Mouse (Mus musculus) CH12.LX (cell line): ENCODE data around the gene Tnik. TPM values are rescaled to one million over a fixed set of nuclear protein-coding genes. Genes with fewer than 3 reads are reported as not detected.

Experiments
- DNase-seq: peaks from one replicate; pipeline ENCODE4 v3.0.0-alpha.2; 2013; ENCODE audit errors: extremely low read depth
- H3K27ac ChIP-seq: 2 replicates; pipeline ENCODE4 v1.5.1; 2012; ENCODE audit warnings: low read depth, mild to moderate bottlenecking, control low read depth, moderate library complexity; ENCODE audit not compliant: insufficient read depth
- H3K27me3 ChIP-seq: replicated peaks from 2 replicates; pipeline ENCODE3; 2012; ENCODE audit warnings: inconsistent platforms
- H3K36me3 ChIP-seq, 2 experiments: replicated peaks in 1 of 2; 2 replicates each; pipeline versions ENCODE3 to v1.6.1; 2012; ENCODE audit warnings: inconsistent platforms in 1 of 2, low read length in 1 of 2, mild to moderate bottlenecking in 1 of 2, mixed read lengths in 1 of 2, moderate library complexity in 1 of 2; ENCODE audit not compliant: control insufficient read depth in 1 of 2, insufficient read depth in 1 of 2
- H3K4me1 ChIP-seq, 2 experiments: 2 replicates each; pipeline ENCODE4 v1.6.1; 2012; ENCODE audit warnings: inconsistent platforms in 1 of 2, moderate library complexity in 1 of 2; ENCODE audit not compliant: insufficient read depth in 2 of 2, control insufficient read depth in 1 of 2
- H3K4me2 ChIP-seq: 2 replicates; pipeline ENCODE4 v1.6.1; 2012; ENCODE audit warnings: low read depth, mild to moderate bottlenecking, control low read depth; ENCODE audit not compliant: poor library complexity, insufficient read depth, severe bottlenecking
- H3K4me3 ChIP-seq, 3 experiments: fragments of 150-350 bp in 1 of 3; sonication (generic) in 1 of 3; replicated peaks in 1 of 3; 2 replicates each; pipeline versions ENCODE3 to v1.5.1; 2011 to 2012; ENCODE audit warnings: low read depth in 2 of 3, low read length in 2 of 3, mild to moderate bottlenecking in 2 of 3, moderate library complexity in 2 of 3, control low read depth in 1 of 3, improper control_type of control experiment in 1 of 3, inconsistent platforms in 1 of 3, mixed read lengths in 1 of 3; ENCODE audit not compliant: poor library complexity in 1 of 3
- H3K79me2 ChIP-seq: replicated peaks from 2 replicates; pipeline ENCODE4 v1.6.1; 2012; ENCODE audit warnings: mild to moderate bottlenecking, moderate library complexity; ENCODE audit not compliant: control insufficient read depth, poor library complexity, insufficient read depth, severe bottlenecking; ENCODE audit errors: extremely low read depth
- H3K9ac ChIP-seq: 2 replicates; pipeline ENCODE4 v1.6.1; 2012; ENCODE audit warnings: low read depth, mild to moderate bottlenecking, control low read depth, moderate library complexity; ENCODE audit not compliant: insufficient read depth
- H3K9me3 ChIP-seq: replicated peaks from 2 replicates; pipeline ENCODE3; 2012; ENCODE audit warnings: low read length, inconsistent platforms, mixed read lengths
- BHLHE40 ChIP-seq: IDR thresholded peaks from 2 replicates; pipeline ENCODE4 v1.6.1; 2011; ENCODE audit warnings: mild to moderate bottlenecking, low read depth, low read length, improper control_type of control experiment
- CHD1 ChIP-seq: IDR thresholded peaks from 2 replicates; pipeline ENCODE4 v1.6.1; 2012; ENCODE audit warnings: low read depth, low read length, improper control_type of control experiment, inconsistent platforms
- CHD2 ChIP-seq: IDR thresholded peaks from 2 replicates; pipeline ENCODE4 v1.6.1; 2011; ENCODE audit warnings: low read length, improper control_type of control experiment
- CTCF ChIP-seq, 2 experiments: IDR thresholded peaks in 1 of 2; conservative IDR thresholded peaks in 1 of 2; 2 replicates each; pipeline ENCODE4 v1.5.1; 2011 to 2012; ENCODE audit warnings: low read depth in 2 of 2, low read length in 2 of 2, improper control_type of control experiment in 1 of 2, inconsistent platforms in 1 of 2, mild to moderate bottlenecking in 1 of 2, moderate library complexity in 1 of 2
- E2F4 ChIP-seq: IDR thresholded peaks from 2 replicates; pipeline ENCODE4 v1.6.1; 2011; ENCODE audit warnings: low read depth, low read length, improper control_type of control experiment; ENCODE audit not compliant: insufficient replicate concordance
- ELF1 ChIP-seq: IDR thresholded peaks from 2 replicates; pipeline ENCODE4 v1.6.1; 2014; ENCODE audit warnings: low read depth, mild to moderate bottlenecking, inconsistent platforms, low read length, improper control_type of control experiment
- EP300 ChIP-seq: IDR thresholded peaks from 2 replicates; pipeline ENCODE4 v1.6.1; 2011; ENCODE audit warnings: low read length, improper control_type of control experiment
- GABPA ChIP-seq: IDR thresholded peaks from 2 replicates; pipeline ENCODE4 v1.6.1; 2012; ENCODE audit warnings: low read depth, low read length, improper control_type of control experiment, inconsistent platforms; ENCODE audit not compliant: insufficient replicate concordance
- IRF4 ChIP-seq: IDR thresholded peaks from 2 replicates; pipeline ENCODE4 v1.6.1; 2014; ENCODE audit warnings: low read depth, mild to moderate bottlenecking, inconsistent platforms, low read length, improper control_type of control experiment
- JUN ChIP-seq: IDR thresholded peaks from 2 replicates; pipeline ENCODE4 v1.6.1; 2011; ENCODE audit warnings: low read depth, mild to moderate bottlenecking, low read length, improper control_type of control experiment, moderate library complexity; ENCODE audit not compliant: insufficient read depth
- JUND ChIP-seq: conservative IDR thresholded peaks from 2 replicates; pipeline ENCODE4 v1.6.1; 2011; ENCODE audit warnings: low read depth, low read length, improper control_type of control experiment
- KAT2A ChIP-seq: IDR thresholded peaks from 2 replicates; pipeline ENCODE4 v1.6.1; 2012; ENCODE audit warnings: low read length, improper control_type of control experiment, inconsistent platforms; ENCODE audit not compliant: insufficient replicate concordance
- MAFK ChIP-seq: IDR thresholded peaks from 2 replicates; pipeline ENCODE4 v1.6.1; 2011; ENCODE audit warnings: low read length, improper control_type of control experiment; ENCODE audit not compliant: insufficient replicate concordance
- MAX ChIP-seq: IDR thresholded peaks from 2 replicates; pipeline ENCODE4 v1.6.1; 2011; ENCODE audit warnings: low read length, improper control_type of control experiment
- MEF2A ChIP-seq: IDR thresholded peaks from 2 replicates; pipeline ENCODE4 v1.6.1; 2014; ENCODE audit warnings: low read depth, mild to moderate bottlenecking, inconsistent platforms, low read length, improper control_type of control experiment, borderline replicate concordance
- MXI1 ChIP-seq: IDR thresholded peaks from 2 replicates; pipeline ENCODE4 v1.6.1; 2011; ENCODE audit warnings: mild to moderate bottlenecking, low read depth, low read length, improper control_type of control experiment
- MYC ChIP-seq: IDR thresholded peaks from 2 replicates; pipeline ENCODE4 v1.6.1; 2011; ENCODE audit warnings: low read depth, mild to moderate bottlenecking, improper control_type of control experiment, low read length
- NRF1 ChIP-seq: IDR thresholded peaks from 2 replicates; pipeline ENCODE4 v1.6.1; 2014; ENCODE audit warnings: low read depth, mild to moderate bottlenecking, inconsistent platforms, low read length, improper control_type of control experiment, moderate library complexity
- POLR2AphosphoS2 ChIP-seq: IDR thresholded peaks from 2 replicates; pipeline ENCODE4 v1.6.1; 2011; ENCODE audit warnings: low read depth, low read length, improper control_type of control experiment
- RAD21 ChIP-seq: IDR thresholded peaks from 2 replicates; pipeline ENCODE4 v1.6.1; 2011; ENCODE audit warnings: low read depth, mild to moderate bottlenecking, low read length, improper control_type of control experiment, moderate library complexity
- SIN3A ChIP-seq: IDR thresholded peaks from 2 replicates; pipeline ENCODE4 v1.6.1; 2012; ENCODE audit warnings: low read length, improper control_type of control experiment, inconsistent platforms
- SMC3 ChIP-seq: IDR thresholded peaks from 2 replicates; pipeline ENCODE4 v1.6.1; 2011; ENCODE audit warnings: low read depth, low read length, improper control_type of control experiment
- TBP ChIP-seq: conservative IDR thresholded peaks from 2 replicates; pipeline ENCODE4 v1.6.1; 2011; ENCODE audit warnings: low read depth, low read length, improper control_type of control experiment
- UBTF ChIP-seq: IDR thresholded peaks from 2 replicates; pipeline ENCODE4 v1.6.1; 2012; ENCODE audit warnings: low read depth, mild to moderate bottlenecking, inconsistent platforms, low read length, improper control_type of control experiment, moderate library complexity
- ZC3H11A ChIP-seq: IDR thresholded peaks from 2 replicates; pipeline ENCODE4 v1.6.1; 2012; ENCODE audit warnings: low read depth, mild to moderate bottlenecking, inconsistent platforms, low read length, improper control_type of control experiment
- ZKSCAN1 ChIP-seq: IDR thresholded peaks from 2 replicates; pipeline ENCODE4 v1.6.1; 2012; ENCODE audit warnings: low read depth, inconsistent platforms, low read length, improper control_type of control experiment, borderline replicate concordance
- ZMIZ1 ChIP-seq: IDR thresholded peaks from 2 replicates; pipeline ENCODE4 v1.6.1; 2012; ENCODE audit warnings: low read depth, mild to moderate bottlenecking, inconsistent platforms, low read length, improper control_type of control experiment
- ZNF384 ChIP-seq: IDR thresholded peaks from 2 replicates; pipeline ENCODE4 v1.6.1; 2012; ENCODE audit warnings: low read depth, low read length, improper control_type of control experiment, inconsistent platforms
- dilution Hi-C: fragments of 300-500 bp; cut with MboI; formaldehyde crosslinking; loops from 2 replicates; pipeline ENCODE4 v1.14.3; 2020; ENCODE audit warnings: low sequenced_read_pairs; ENCODE audit not compliant: extremely low pct_unique_long_range_greater_than_20kb, extremely low pct_ligation_motif_present
- in situ Hi-C: fragments of 300-500 bp; cut with MboI; formaldehyde crosslinking; loops from 3 replicates; pipeline ENCODE4 v1.14.3; 2019; ENCODE audit warnings: low sequenced_read_pairs, low pct_ligation_motif_present, low pct_unique_long_range_greater_than_20kb, mixed read lengths
- polyA plus RNA-seq: library from polyadenylated mRNA; unstranded; fragments of >175 nt; gene quantifications from 2 replicates; pipeline ENCODE4 v1.2.1, GENCODE M21; 2012; ENCODE audit warnings: low read depth; ENCODE audit not compliant: insufficient read length
- total RNA-seq, 2 experiments: library from RNA; depleted of rRNA; stranded (reverse); fragments of 300-350 nt in 1 of 2; fragments of >200 nt in 1 of 2; gene quantifications; 2 replicates each; pipeline ENCODE4 v1.2.3; 2012 to 2014

Gene Tnik
- total and polyA plus RNA-seq, 3 experiments: 0.08 TPM; not detected in 2

GRCm38 (mm10) chr3:28431459-28431858 lies 168.4 kb downstream of the Tnik start:
- in situ Hi-C loops: no loop called here
- Histone ChIP-seq H3K27ac (no peak overlapping the region), H3K9me3 (peaks cover 76% of the 10 kb centered on the region), H3K4me1 (no peaks in the 10 kb centered on the region), H3K9ac (no peak overlapping the region), H3K79me2 (no peaks in the 10 kb centered on the region), H3K27me3 (no peaks in the 10 kb centered on the region), H3K4me3 (no peak overlapping the region), H3K4me2 (no peak overlapping the region), H3K36me3 (no peaks in the 10 kb centered on the region)
- DNase-seq: no peak
- TF ChIP-seq MEF2A (no peak), SIN3A (no peak), IRF4 (no peak), ELF1 (no peak), KAT2A (no peak), UBTF (no peak), RAD21 (no peak), ZMIZ1 (no peak), JUND (no peak), MAX (no peak), ZKSCAN1 (no peak), CTCF (conservative IDR thresholded peaks at IDR 0.05 in 1 of 2, IDR thresholded peaks at IDR 0.05 in 1 of 2; ENCODE audit: low read depth in 2 of 2, low read length in 2 of 2) (no peak), POLR2AphosphoS2 (no peak), NRF1 (no peak), EP300 (no peak), TBP (no peak), JUN (no peak), E2F4 (no peak), SMC3 (no peak)
- dilution Hi-C loops: no loop called here

- Histone ChIP-seq H3K27me3 (no peaks in the 10 kb centered on the region), H3K9me3 (peaks cover 78% of the 10 kb centered on the region), H3K4me3 (no peak overlapping the region), H3K27ac (no peak overlapping the region), H3K9ac (no peak overlapping the region), H3K36me3 (no peaks in the 10 kb centered on the region), H3K79me2 (no peaks in the 10 kb centered on the region), H3K4me1 (no peaks in the 10 kb centered on the region), H3K4me2 (no peak overlapping the region)
- TF ChIP-seq MXI1: no peak
- TF ChIP-seq UBTF: no peak
- no peak for TF ChIP-seq ZMIZ1
- TF ChIP-seq JUN: no peak
- no peak for TF ChIP-seq ZC3H11A
- TF ChIP-seq MYC: no peak
- no peak for TF ChIP-seq ZNF384
- TF ChIP-seq E2F4: no peak
- TF ChIP-seq POLR2AphosphoS2: no peak
- TF ChIP-seq KAT2A: no peak
- no peak for TF ChIP-seq SIN3A
- no peak for TF ChIP-seq GABPA
- no peak for TF ChIP-seq CHD2
- TF ChIP-seq CHD1: no peak
- TF ChIP-seq MAFK: no peak
- TF ChIP-seq RAD21: no peak
- TF ChIP-seq IRF4: no peak
- TF ChIP-seq BHLHE40: no peak
- no peak for DNase-seq
- in situ Hi-C loops (no loop called here), dilution Hi-C loops (no loop called here)
Measured at GRCm38 (mm10) chr3:28432321-28432720, 169.3 kb downstream of the Tnik start.
